Mouse (Mus musculus): Measurements from ENCODE around the gene Stx8. TPM values are rescaled to one million over a fixed set of nuclear protein-coding genes. Genes with fewer than 3 reads are reported as not detected.

Gene Stx8
- polyA plus RNA-seq, 1 experiment from 2014 or later = 68.1 TPM

DNA sequence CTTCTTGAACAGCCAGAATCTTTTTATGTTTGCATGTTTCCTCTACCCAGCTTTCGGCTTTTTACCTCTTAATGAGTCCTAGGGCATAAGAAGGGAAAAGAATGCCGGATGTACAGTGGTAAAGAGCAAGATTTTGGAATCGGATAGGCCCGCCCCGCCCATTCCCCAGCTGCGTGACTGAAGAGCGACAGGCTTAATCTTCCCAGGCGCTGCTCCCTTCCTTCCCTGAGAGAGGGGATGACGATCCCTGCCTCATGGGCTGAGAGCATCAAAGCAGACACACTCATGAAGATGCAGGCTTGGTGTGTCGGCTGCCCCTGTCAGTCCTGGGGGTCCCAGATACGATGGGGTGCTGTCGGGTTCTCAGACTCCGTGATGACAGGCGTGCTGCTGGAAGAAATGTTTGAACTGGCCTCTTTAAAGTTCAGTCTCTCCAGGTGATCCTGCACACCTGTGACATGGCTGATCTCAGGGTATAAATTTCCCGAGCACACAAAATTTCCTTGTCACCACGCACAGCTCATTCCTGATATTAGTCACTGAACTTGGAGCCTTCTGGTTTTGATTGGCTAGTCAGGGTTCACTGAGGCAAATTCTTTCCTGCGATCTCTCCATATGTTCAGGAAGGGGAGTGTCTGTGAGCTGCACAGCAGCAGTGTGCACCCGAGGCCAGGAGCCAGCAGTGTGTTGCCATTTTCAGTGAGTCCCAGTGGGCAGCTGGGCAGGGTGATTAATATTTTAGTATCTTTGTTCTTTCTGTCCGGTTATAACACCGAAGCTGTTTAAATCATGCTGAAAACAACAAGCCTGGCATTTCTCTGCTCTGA is 70.4 kb downstream of the Stx8 start:
- H3K4me2 ChIP-seq = peak overlapping the region; percentile 38; the same call in 1 of the 2 replicates
- H3K27ac ChIP-seq = no peak overlapping the region
- no peaks in the 10 kb centered on the region for H3K36me3 ChIP-seq
- no peak for ATAC-seq (ENCODE audit: insufficient number of reproducible peaks, insufficient read depth, low FRiP score, low TSS enrichment, low read depth)
- no peaks in the 10 kb centered on the region for H3K9me3 ChIP-seq
- H3K4me3 ChIP-seq = no peak overlapping the region
- no peak overlapping the region for H3K9ac ChIP-seq
- H3K4me1 ChIP-seq = peaks cover 18% of the 10 kb centered on the region
- 34% methylated on average over 20 of the region's 20 CpGs for whole genome bisulfite sequencing
- no peaks in the 10 kb centered on the region for H3K27me3 ChIP-seq

DNA sequence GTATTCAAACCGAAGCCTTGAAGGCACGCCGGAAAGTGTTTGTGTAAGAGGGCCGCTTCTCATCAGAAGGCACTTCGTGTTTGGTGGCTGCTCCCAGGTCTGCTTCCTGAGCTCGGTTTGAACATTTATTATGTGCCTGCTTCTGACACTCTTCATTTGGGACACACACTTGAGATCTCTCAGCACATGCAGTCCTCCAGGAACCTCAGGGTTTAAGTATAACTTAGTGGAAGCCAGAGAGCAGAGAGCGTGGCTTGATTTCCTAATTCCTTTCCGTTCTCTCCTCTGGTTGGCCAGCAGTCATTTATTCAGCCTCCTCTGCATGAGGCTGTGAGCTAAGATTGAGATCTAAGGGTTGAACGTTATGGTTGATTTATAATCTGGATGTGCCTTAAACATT is 71.1 kb downstream of the Stx8 start:
- no peaks in the 10 kb centered on the region for H3K36me3 ChIP-seq
- 66% methylated on average over 9 of the region's 9 CpGs for WGBS

DNA sequence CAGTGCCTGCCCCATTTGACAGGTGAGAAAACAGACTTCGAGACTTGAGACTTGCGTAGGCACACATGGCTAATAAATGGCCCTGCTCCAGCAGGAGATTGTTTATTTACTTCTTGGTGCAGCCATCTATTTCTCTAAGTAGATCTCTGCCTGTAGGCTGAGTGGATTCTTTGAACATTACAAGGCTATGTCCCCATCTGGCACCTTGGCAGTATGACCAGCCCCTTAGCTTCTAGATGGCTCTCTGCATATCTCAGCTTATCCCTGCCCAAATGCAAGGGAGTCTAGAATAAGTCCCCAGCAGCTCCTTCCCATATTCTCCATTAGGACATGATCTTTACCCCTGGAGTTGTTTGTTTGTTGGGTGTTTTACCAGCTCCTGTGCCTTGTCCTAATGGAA is 72.1 kb downstream of the Stx8 start:
- Histone ChIP-seq H3K27me3 (no peaks in the 10 kb centered on the region), H3K4me2 (no peak overlapping the region), H3K9me3 (no peaks in the 10 kb centered on the region), H3K4me3 (no peak overlapping the region), H3K9ac (no peak overlapping the region), H3K4me1 (peaks cover 18% of the 10 kb centered on the region), H3K27ac (no peak overlapping the region), H3K36me3 (no peaks in the 10 kb centered on the region)
- WGBS = 82% methylated on average over 2 of the region's 2 CpGs
- no peak for ATAC-seq (ENCODE audit: insufficient number of reproducible peaks, insufficient read depth, low FRiP score, low TSS enrichment, low read depth)

More for the DNA sequence above, 71.1 kb downstream of the Stx8 start:
- no peak overlapping the region for H3K9ac ChIP-seq
- H3K9me3 ChIP-seq = no peaks in the 10 kb centered on the region
- H3K27me3 ChIP-seq = no peaks in the 10 kb centered on the region
- H3K4me3 ChIP-seq = no peak overlapping the region
- H3K27ac ChIP-seq = no peak overlapping the region
- no peak for ATAC-seq (ENCODE audit: insufficient number of reproducible peaks, insufficient read depth, low FRiP score, low TSS enrichment, low read depth)
- H3K4me1 ChIP-seq = peaks cover 18% of the 10 kb centered on the region
- H3K4me2 ChIP-seq = no peak overlapping the region

DNA sequence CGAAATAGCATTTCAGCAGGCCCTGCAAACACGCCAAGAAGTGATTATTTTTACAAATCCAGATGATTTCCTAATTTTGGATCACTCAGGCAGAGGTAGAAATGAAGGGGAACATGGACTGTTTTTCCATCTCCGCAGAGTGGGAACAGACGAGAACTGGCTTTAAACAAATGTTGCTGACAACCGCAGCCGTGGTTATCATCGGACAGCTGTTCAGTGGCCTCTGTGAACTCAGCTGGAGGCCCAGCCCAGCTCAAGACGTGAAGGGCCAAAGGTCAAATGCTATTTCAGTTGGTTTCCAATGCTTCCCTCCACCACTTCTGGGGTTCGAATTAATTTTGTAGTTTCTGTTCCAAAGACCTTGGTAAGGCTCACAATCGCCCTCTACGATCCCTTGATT is 78.2 kb downstream of the Stx8 start:
- ATAC-seq (ENCODE audit: insufficient number of reproducible peaks, insufficient read depth, low FRiP score, low TSS enrichment, low read depth) = no peak
- WGBS = 39% methylated on average over 11 of the region's 11 CpGs

DNA sequence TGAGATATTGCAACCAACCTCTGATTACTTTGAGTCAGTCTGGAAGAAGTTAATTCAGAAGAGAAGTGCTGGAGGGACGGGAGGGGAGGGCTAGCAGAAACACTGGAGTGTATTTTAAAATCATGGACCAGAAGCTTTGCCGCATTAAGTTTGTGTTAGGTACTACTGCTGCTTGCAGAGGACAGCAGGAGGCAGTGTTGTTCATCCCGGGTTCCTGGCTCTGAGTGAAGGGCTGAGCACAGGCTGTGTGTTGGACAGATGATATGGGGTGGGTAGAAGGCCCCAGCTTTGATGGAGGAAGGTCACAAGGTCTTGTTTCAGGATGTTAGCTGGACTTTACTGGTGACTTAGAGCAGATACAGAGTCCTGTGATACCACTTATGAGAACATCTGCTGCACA is 80.9 kb downstream of the Stx8 start:
- Histone ChIP-seq H3K4me1 (no peaks in the 10 kb centered on the region), H3K4me3 (no peak overlapping the region), H3K9ac (no peak overlapping the region), H3K27ac (no peak overlapping the region), H3K27me3 (no peaks in the 10 kb centered on the region), H3K9me3 (no peaks in the 10 kb centered on the region), H3K36me3 (no peaks in the 10 kb centered on the region), H3K4me2 (no peak overlapping the region)
- WGBS = 52% methylated on average over 3 of the region's 3 CpGs
- ATAC-seq (ENCODE audit: insufficient number of reproducible peaks, insufficient read depth, low FRiP score, low TSS enrichment, low read depth) = no peak

More for the DNA sequence above, 78.2 kb downstream of the Stx8 start:
- Histone ChIP-seq H3K27me3 (no peaks in the 10 kb centered on the region), H3K4me1 (no peaks in the 10 kb centered on the region), H3K4me3 (no peak overlapping the region), H3K9me3 (no peaks in the 10 kb centered on the region), H3K4me2 (no peak overlapping the region), H3K36me3 (no peaks in the 10 kb centered on the region), H3K27ac (no peak overlapping the region), H3K9ac (no peak overlapping the region)

DNA sequence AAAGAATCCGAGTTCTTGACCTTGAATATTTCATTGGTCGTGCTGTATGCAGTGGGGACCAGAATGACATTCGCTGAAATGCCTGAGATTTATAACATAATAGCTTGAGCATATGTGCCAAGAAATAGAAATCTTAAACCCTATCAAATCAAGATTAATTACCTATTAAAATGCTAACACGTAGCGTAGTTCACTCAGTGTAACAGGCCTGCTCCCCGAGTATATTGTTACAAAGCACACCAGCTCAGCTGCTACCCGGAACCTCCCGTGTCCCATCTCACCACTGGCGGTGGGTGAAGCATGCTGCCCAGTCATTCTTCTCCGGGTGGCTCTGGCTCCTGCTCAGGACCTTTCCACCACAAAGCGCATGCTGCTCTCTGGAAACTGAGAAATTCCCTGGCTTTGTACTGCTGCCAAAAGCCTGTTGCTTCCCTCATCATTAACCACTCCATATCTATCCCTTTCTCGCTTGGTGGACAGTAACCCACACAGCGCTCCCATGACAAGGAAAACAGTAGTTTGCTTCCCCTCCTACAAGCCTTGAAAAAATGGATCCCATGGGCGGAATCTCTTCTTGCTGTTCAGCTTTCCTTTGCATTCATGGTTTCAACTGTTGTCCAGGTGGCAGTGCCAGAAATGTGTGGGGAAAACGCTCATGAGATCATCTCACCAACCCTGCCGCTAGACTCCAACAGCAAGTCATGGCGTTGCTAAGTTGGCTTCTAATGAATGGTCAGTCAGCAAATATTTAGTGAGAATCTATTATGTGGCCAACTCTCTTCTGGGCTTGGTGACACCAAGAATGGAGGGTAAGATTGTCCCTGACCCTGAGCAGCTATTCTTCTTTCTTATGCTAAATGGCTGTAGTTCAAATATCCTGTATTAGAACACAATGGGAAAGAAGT is 83.5 kb downstream of the Stx8 start:
- no peak for ATAC-seq (ENCODE audit: insufficient number of reproducible peaks, insufficient read depth, low FRiP score, low TSS enrichment, low read depth)
- Histone ChIP-seq H3K4me1 (no peaks in the 10 kb centered on the region), H3K4me2 (no peak overlapping the region), H3K9me3 (no peaks in the 10 kb centered on the region), H3K27ac (no peak overlapping the region), H3K4me3 (no peak overlapping the region), H3K9ac (no peak overlapping the region), H3K36me3 (no peaks in the 10 kb centered on the region), H3K27me3 (no peaks in the 10 kb centered on the region)
- 89% methylated on average over 17 of the region's 17 CpGs for WGBS

DNA sequence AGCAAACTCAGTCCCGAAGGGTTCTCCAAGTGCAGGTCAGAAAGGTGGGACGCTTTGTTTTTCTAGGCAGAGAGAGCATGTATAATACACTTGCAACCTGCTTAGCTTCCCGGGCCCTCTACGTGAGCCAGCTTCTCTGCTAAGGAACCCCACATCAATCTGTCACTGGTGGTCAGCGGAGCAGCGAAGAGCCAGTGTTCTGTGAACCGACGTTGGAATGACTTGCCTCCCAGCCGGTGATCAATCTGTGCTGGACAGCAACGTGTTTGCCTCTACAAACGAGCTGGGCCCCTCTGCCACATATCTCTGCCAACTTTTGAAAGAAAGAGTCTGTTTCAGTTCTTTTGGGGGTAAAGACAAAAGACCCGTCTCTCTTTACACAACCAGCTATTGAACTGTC is 84.7 kb downstream of the Stx8 start:
- Histone ChIP-seq H3K27ac (no peak overlapping the region), H3K4me1 (no peaks in the 10 kb centered on the region), H3K4me3 (no peak overlapping the region), H3K4me2 (no peak overlapping the region), H3K36me3 (no peaks in the 10 kb centered on the region), H3K9ac (no peak overlapping the region), H3K9me3 (no peaks in the 10 kb centered on the region), H3K27me3 (no peaks in the 10 kb centered on the region)
- ATAC-seq (ENCODE audit: insufficient number of reproducible peaks, insufficient read depth, low FRiP score, low TSS enrichment, low read depth) = no peak
- 78% methylated on average over 12 of the region's 12 CpGs for WGBS

DNA sequence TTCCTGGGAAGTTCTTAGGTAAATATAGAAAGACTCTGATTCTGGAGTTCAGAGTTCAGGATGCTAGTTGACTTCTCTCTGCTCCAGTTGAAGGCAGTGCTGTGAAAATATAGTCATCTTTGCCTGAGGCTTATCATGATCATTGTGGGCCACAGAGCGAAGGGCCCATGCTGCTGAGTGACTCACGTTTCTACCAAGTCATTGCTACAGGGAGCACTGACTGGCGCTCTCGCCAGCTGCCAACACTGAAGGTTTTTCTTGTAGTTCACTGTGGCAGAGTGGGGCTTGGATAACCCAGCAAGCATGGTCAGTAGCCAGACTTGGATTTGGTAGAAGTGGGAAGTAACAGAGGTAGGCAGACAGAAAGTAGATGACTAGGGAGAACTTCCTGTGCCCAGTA is 85.3 kb downstream of the Stx8 start:
- WGBS = 91% methylated on average over 4 of the region's 4 CpGs
- no peaks in the 10 kb centered on the region for H3K27me3 ChIP-seq
- no peaks in the 10 kb centered on the region for H3K36me3 ChIP-seq
- no peak for ATAC-seq (ENCODE audit: insufficient number of reproducible peaks, insufficient read depth, low FRiP score, low TSS enrichment, low read depth)
- no peaks in the 10 kb centered on the region for H3K4me1 ChIP-seq
- no peak overlapping the region for H3K4me2 ChIP-seq
- no peaks in the 10 kb centered on the region for H3K9me3 ChIP-seq
- H3K9ac ChIP-seq = no peak overlapping the region
- no peak overlapping the region for H3K4me3 ChIP-seq
- no peak overlapping the region for H3K27ac ChIP-seq

DNA sequence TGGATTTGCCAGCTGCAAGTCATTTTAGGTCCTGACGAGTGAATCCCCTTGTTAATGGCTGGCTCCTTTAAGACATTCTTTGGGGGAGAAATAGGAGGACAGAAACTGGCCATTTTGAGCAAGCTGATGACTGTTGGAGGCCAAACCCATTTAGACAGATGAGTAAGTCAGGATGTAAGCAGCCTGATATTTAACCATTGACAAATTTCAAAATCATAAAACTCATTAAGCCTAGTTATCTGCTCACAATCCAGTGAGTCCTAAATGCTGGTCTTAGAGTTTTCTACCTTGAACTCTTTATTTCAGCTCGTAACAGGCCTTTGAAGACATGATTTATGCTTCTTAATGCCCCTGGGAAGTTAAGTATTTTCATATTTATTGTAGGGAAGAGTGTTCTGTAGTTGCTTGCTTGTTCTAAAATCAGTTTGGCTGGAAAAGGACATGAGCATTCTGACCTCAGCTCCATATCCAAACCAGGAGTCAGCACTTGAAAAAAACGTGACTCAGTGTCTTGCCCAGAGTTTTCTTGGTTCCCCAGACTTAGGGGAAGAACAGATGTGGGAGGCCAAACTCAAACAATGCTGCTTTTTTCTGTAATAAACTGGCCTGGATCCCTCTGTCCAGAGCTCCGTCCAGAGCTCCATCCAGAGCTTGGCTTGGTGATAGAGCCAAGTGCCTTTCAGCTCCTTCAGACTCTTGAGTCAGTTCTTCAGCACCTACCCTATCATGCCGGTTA is 92.6 kb downstream of the Stx8 start:
- Histone ChIP-seq H3K4me2 (no peak overlapping the region), H3K4me1 (peaks cover 11% of the 10 kb centered on the region), H3K9me3 (no peaks in the 10 kb centered on the region), H3K4me3 (no peak overlapping the region), H3K27ac (no peak overlapping the region), H3K36me3 (no peaks in the 10 kb centered on the region), H3K9ac (no peak overlapping the region), H3K27me3 (no peaks in the 10 kb centered on the region)
- ATAC-seq (ENCODE audit: insufficient number of reproducible peaks, insufficient read depth, low FRiP score, low TSS enrichment, low read depth) = no peak
- WGBS = 63% methylated on average over 5 of the region's 5 CpGs

DNA sequence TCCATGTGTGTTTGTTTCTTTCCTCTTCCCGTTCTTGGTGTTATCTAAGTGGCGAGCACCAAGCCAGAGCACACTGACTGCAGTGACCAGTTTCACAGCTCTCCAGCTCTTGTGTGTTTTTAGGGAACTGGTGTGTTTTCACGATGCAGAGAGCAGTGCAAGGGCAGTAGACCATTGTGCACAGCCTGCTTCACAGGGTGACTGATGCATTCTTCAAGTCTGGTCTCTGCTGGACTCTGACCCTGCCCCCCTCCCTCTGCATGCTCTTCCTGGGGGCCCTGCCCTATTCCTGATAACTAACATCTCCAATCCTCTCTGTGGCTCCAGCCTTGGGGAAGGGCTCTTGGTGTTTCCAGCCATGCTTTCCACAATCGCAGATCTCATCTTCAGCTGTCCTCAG is 94.7 kb downstream of the Stx8 start:
- no peak overlapping the region for H3K4me2 ChIP-seq
- 51% methylated on average over 4 of the region's 4 CpGs for WGBS

DNA sequence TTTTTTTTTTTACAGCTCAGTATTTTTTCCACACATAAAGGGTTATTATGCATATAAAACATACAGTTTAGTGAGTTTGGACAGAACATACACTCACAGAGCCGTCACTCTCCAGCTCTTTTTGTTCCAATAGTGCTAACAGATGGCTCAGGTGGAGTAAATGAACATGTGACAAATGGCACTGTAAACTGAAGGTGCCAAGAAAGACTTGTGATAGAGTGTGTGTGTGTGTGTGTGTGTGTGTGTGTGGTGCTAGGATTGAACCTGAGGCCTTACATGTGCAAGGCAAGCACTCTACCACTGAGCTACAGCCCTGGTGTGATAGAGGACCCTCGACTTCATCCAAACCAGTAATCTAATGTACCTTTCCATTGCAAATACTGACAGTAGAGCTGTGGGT is 96.1 kb downstream of the Stx8 start:
- Histone ChIP-seq H3K9ac (no peak overlapping the region), H3K36me3 (no peaks in the 10 kb centered on the region), H3K4me1 (peaks cover 15% of the 10 kb centered on the region), H3K4me3 (no peak overlapping the region), H3K9me3 (no peaks in the 10 kb centered on the region), H3K4me2 (no peak overlapping the region), H3K27me3 (no peaks in the 10 kb centered on the region), H3K27ac (no peak overlapping the region)
- WGBS = 93% methylated on average over 2 of the region's 2 CpGs
- ATAC-seq (ENCODE audit: insufficient number of reproducible peaks, insufficient read depth, low FRiP score, low TSS enrichment, low read depth) = no peak

More for the DNA sequence above, 94.7 kb downstream of the Stx8 start:
- Histone ChIP-seq H3K4me3 (no peak overlapping the region), H3K4me1 (peaks cover 15% of the 10 kb centered on the region), H3K9ac (no peak overlapping the region), H3K27me3 (no peaks in the 10 kb centered on the region), H3K27ac (no peak overlapping the region), H3K9me3 (no peaks in the 10 kb centered on the region), H3K36me3 (no peaks in the 10 kb centered on the region)
- no peak for ATAC-seq (ENCODE audit: insufficient number of reproducible peaks, insufficient read depth, low FRiP score, low TSS enrichment, low read depth)
